Comparison of ENCODE assay signal across 8 mouse cellular contexts in the genomic region with DNA sequence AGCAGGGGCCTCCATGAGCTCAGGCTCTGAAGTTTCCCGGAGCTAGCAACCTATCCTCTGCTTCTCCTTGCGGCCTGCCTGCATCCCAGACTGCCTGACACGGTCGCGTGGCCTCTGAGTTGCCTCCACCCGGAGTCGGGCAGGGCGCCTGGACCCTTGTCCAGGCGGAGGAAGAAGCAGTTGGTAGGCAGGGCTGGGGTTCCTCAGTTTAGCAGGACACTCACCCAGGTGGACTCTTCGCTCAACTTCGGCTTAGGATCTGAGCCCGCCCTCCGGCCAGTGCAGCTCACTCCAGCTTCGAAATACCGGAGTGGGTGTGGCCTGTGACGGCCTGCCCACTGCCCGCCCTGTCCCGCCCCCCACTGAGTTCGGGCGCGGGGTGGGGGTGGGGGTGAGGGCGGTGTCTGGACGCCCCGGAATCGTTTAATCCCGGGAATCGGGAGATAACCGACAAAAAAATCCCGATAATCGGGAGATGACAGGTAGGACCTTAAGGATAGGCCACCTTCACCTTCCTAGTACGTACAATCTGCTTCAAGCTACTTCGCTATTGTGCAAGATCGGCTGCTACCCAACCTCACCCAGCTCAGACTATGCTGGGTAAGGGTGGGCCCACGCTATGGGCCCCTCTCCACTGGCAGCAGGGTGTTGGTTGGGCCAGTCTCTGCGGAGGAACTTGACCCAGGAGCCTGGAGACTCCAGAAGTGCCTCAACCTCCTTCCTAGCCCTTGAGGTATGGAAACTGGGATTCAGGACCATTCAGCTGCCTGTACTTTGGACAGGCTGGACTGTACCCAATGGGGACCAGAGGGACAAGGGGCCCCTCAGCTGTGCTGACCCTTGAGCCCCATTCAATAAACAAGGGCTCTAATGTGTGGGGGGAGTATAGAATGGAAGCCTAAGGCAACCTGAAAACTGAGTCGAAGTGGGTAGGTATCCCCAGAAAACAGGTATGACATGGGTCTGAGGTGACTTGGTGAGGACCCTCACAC. TPM values are rescaled to one million over a fixed set of nuclear protein-coding genes. Genes with fewer than 3 reads are reported as not detected.
A peak's percentile ranks its signal among the peaks of the same experiment; 100 is the strongest.
DNase-seq lines count a peak whose midpoint lies in the region; ATAC-seq and TF ChIP-seq lines count a peak whose summit lies in the region.

Gene Tcirg1 (minus strand): TSS at position 339 of the 992 bp plus-strand sequence.

- peak within 1 kb of the TSS; percentile 95 for H3K4me3 ChIP-seq in embryonic fibroblast, embryonic 13.5 days (ENCODE audit: insufficient read depth, low read length)
- peak within 1 kb of the TSS; percentile 56 for H3K4me3 ChIP-seq in heart, embryonic 12.5 days
- H3K4me3 ChIP-seq in kidney, embryonic 16.5 days (ENCODE audit: low read length) = peak within 1 kb of the TSS; percentile 70
- H3K4me3 ChIP-seq in liver, embryonic 13.5 days (replicated peaks) = peak within 1 kb of the TSS; percentile 71
- peak within 1 kb of the TSS; percentile 85 for H3K4me3 ChIP-seq in stomach, embryonic 16.5 days (replicated peaks; ENCODE audit: low read length)

- no peak for TF ChIP-seq CTCF in embryonic fibroblast, embryonic 13.5 days (IDR thresholded peaks at IDR 0.05; ENCODE audit: borderline replicate concordance, insufficient read depth, low read length)

- 0 out of 2 replicates have a peak, but pooled peaks cover 2% of the 10 kb centered on the region for H3K4me1 ChIP-seq in embryonic fibroblast, embryonic 13.5 days (ENCODE audit: control insufficient read depth, insufficient read depth, low read length)
- H3K4me1 ChIP-seq in heart, embryonic 12.5 days (replicated peaks) = peaks cover 47% of the 10 kb centered on the region
- H3K4me1 ChIP-seq in kidney, embryonic 16.5 days (ENCODE audit: insufficient read depth, low read length) = peaks cover 45% of the 10 kb centered on the region
- H3K4me1 ChIP-seq in liver, embryonic 13.5 days (replicated peaks) = peaks cover 76% of the 10 kb centered on the region
- H3K4me1 ChIP-seq in stomach, embryonic 16.5 days (ENCODE audit: control insufficient read depth, insufficient read depth, low read length) = peaks cover 34% of the 10 kb centered on the region

- H3K27ac ChIP-seq in embryonic fibroblast, embryonic 13.5 days (ENCODE audit: insufficient read depth, low read length) = peak within 1 kb of the TSS; percentile 53
- peak within 1 kb of the TSS; percentile 72 for H3K27ac ChIP-seq in heart, embryonic 12.5 days (ENCODE audit: poor library complexity, severe bottlenecking)
- peak within 1 kb of the TSS; percentile 93 for H3K27ac ChIP-seq in kidney, embryonic 16.5 days (ENCODE audit: low read length)
- H3K27ac ChIP-seq in liver, embryonic 13.5 days = peak within 1 kb of the TSS; percentile 85
- H3K27ac ChIP-seq in stomach, embryonic 16.5 days (ENCODE audit: low read length) = peak within 1 kb of the TSS; percentile 84

- peaks cover 53% of the 10 kb centered on the region for H3K36me3 ChIP-seq in heart, embryonic 12.5 days
- H3K36me3 ChIP-seq in kidney, embryonic 16.5 days (ENCODE audit: insufficient read depth, low read length) = peaks cover 48% of the 10 kb centered on the region
- peaks cover 64% of the 10 kb centered on the region for H3K36me3 ChIP-seq in liver, embryonic 13.5 days
- H3K36me3 ChIP-seq in stomach, embryonic 16.5 days (ENCODE audit: control insufficient read depth, insufficient read depth, low read length) = peaks cover 26% of the 10 kb centered on the region

- H3K4me2 ChIP-seq in heart, embryonic 12.5 days = peak within 1 kb of the TSS; percentile 79
- peak within 1 kb of the TSS; percentile 83 for H3K4me2 ChIP-seq in kidney, embryonic 16.5 days (replicated peaks; ENCODE audit: low read depth, low read length)
- H3K4me2 ChIP-seq in liver, embryonic 13.5 days = peak within 1 kb of the TSS; percentile 95
- peak within 1 kb of the TSS; percentile 73 for H3K4me2 ChIP-seq in stomach, embryonic 16.5 days (ENCODE audit: low read depth, low read length)

- peak; percentile 88 for ATAC-seq in heart, embryonic 12.5 days (ENCODE audit: insufficient number of reproducible peaks, low FRiP score)
- ATAC-seq in kidney, embryonic 16.5 days (ENCODE audit: low FRiP score, low TSS enrichment) = peak; percentile 88
- peak; percentile 82 for ATAC-seq in liver, embryonic 13.5 days (ENCODE audit: low read depth)
- peak; percentile 91 for ATAC-seq in stomach, embryonic 16.5 days (ENCODE audit: insufficient read depth, low FRiP score)

- no peaks in the 10 kb centered on the region for H3K9me3 ChIP-seq in heart, embryonic 12.5 days (replicated peaks)
- H3K9me3 ChIP-seq in kidney, embryonic 16.5 days (ENCODE audit: low read length) = no peaks in the 10 kb centered on the region
- no peaks in the 10 kb centered on the region for H3K9me3 ChIP-seq in liver, embryonic 13.5 days (replicated peaks)
- no peaks in the 10 kb centered on the region for H3K9me3 ChIP-seq in stomach, embryonic 16.5 days (replicated peaks; ENCODE audit: control insufficient read depth, low read length)

- peak; percentile 94 for TF ChIP-seq POLR2A in embryonic fibroblast, embryonic 13.5 days (IDR thresholded peaks at IDR 0.05; ENCODE audit: low read depth, low read length)

- WGBS in heart, embryonic 12.5 days = 5% methylated on average over 36 of the region's 36 CpGs
- 3% methylated on average over 35 of the region's 36 CpGs for WGBS in kidney, embryonic 16.5 days
- 4% methylated on average over 36 of the region's 36 CpGs for WGBS in liver, embryonic 13.5 days (ENCODE audit: insufficient replicate concordance)
- WGBS in stomach, embryonic 16.5 days = 3% methylated on average over 36 of the region's 36 CpGs

- H3K27me3 ChIP-seq in heart, embryonic 12.5 days (replicated peaks) = no peaks in the 10 kb centered on the region
- no peaks in the 10 kb centered on the region for H3K27me3 ChIP-seq in kidney, embryonic 16.5 days (ENCODE audit: insufficient read depth, low read length)
- H3K27me3 ChIP-seq in liver, embryonic 13.5 days = no peaks in the 10 kb centered on the region
- no peaks in the 10 kb centered on the region for H3K27me3 ChIP-seq in stomach, embryonic 16.5 days (ENCODE audit: control insufficient read depth, insufficient read depth, low read length)

- peak; percentile 89 for DNase-seq in A20 (ENCODE audit: low read depth, low spot score)
- peak; percentile 82 for DNase-seq in adrenal gland, adult 8-10 months
- DNase-seq in liver, embryonic 13.5 days = peak; percentile 74
- DNase-seq in natural killer cell, adult 2 months (ENCODE audit: low spot score in 2 of 2) = peak; percentile 60 to 62

- H3K9ac ChIP-seq in heart, embryonic 12.5 days = peak within 1 kb of the TSS; percentile 74
- H3K9ac ChIP-seq in kidney, embryonic 16.5 days (replicated peaks; ENCODE audit: low read length) = peak within 1 kb of the TSS; percentile 78
- peak within 1 kb of the TSS; percentile 80 for H3K9ac ChIP-seq in liver, embryonic 13.5 days
- peak within 1 kb of the TSS; percentile 91 for H3K9ac ChIP-seq in stomach, embryonic 16.5 days (ENCODE audit: low read length)

RNA-seq across cellular contexts. Expression of gene Tcirg1, which starts in this region (rescaled TPM):
- total RNA-seq in adrenal gland, adult 8-10 months (2022) = 100 to 1,000 TPM in 2 of 4 experiments, 10 to 100 TPM in 2; 55.6 to 133 (median 95.0) TPM
- 56.8 and 60.7 TPM in 2 replicates for polyA plus RNA-seq in embryonic fibroblast, embryonic 13.5 days (2011; ENCODE audit: insufficient read length, low read depth, missing spikeins)
- polyA plus RNA-seq in heart, embryonic 12.5 days (2016; fragmentation: Nextera tagmentation; extraction: Ambion mirVana) = 22.3 and 26.1 TPM in 2 replicates
- 56.1 and 62.7 TPM in 2 replicates for polyA plus RNA-seq in kidney, embryonic 16.5 days (2015; fragmentation: Nextera tagmentation; extraction: Ambion mirVana)
- polyA plus RNA-seq in liver, embryonic 13.5 days (2015; fragmentation: Nextera tagmentation; extraction: Ambion mirVana) = 18.0 and 18.8 TPM in 2 replicates
- 43.1 and 46.6 TPM in 2 replicates for polyA plus RNA-seq in stomach, embryonic 16.5 days (2015; fragmentation: Nextera tagmentation; extraction: Ambion mirVana)

Comparison
In these comparisons a context has a peak if more than half of its experiments do, and no peak if none do; other contexts are left out.
1. Peak in every context shown above with its lines: DNase-seq, ATAC-seq, H3K4me3 ChIP-seq and H3K27ac ChIP-seq.